Mouse (Mus musculus) Patski (cell line): ENCODE measurements around the gene Ddx6. TPM values are rescaled to one million over a fixed set of nuclear protein-coding genes. Genes with fewer than 3 reads are reported as not detected.
A peak's percentile ranks its signal among the peaks of the same experiment; 100 is the strongest.

Experiments used
- ATAC-seq: fragments of 100-300 bp; one replicate; pipeline ENCODE4 v1.8.0; 2021
- CTCF ChIA-PET: fragments of 350-600 bp; sonication (Branson Sonifier 250); formaldehyde crosslinking; loops from one replicate; lab custom pipeline; 2022; ENCODE audit warnings: inconsistent platforms; lab: Charles Lee
- POLR2A ChIA-PET: fragments of 350-600 bp; sonication (Branson Sonifier 250); formaldehyde crosslinking; loops from one replicate; lab custom pipeline; 2022; ENCODE audit warnings: antibody characterized with exemption, inconsistent platforms; lab: Charles Lee
- DNase-seq: peaks from one replicate; pipeline ENCODE4 v3.0.0-alpha.2; 2011; ENCODE audit warnings: low read depth, low spot score
- H3K27me3 ChIP-seq: fragments of 371-371 bp; one replicate; pipeline ENCODE4 v1.5.1; 2021
- CTCF ChIP-seq: fragments of 100-300 bp; IDR thresholded peaks from one replicate; pipeline ENCODE4 v1.5.1; 2021
- in situ Hi-C: fragments of 300-500 bp; cut with MboI; formaldehyde crosslinking; loops from 3 replicates; pipeline ENCODE4 v1.11.1; 2018; ENCODE audit warnings: low pct_unique_long_range_greater_than_20kb, mixed read lengths
- polyA plus RNA-seq: library from polyadenylated mRNA; unstranded; gene quantifications from one replicate; pipeline ENCODE4 v1.2.3, GENCODE M21; 2021

Ddx6 gene
- polyA plus RNA-seq, 1 experiment from 2014 or later: 95.5 TPM

GRCm38 (mm10) chr9:44580085-44580484 lies 24.6 kb upstream of the Ddx6 start:
- H3K27me3 ChIP-seq: no peaks in the 10 kb centered on the region
- ATAC-seq: no peak
- in situ Hi-C loops: no loop called here
- TF ChIP-seq CTCF: no peak
- ChIA-PET POLR2A (no interaction called here), CTCF (interaction anchor here (0.8 to 1.3 kb wide), 2 partner anchors 13 to 49 kb away, joined by 3 read pairs; no protein-coding TSS in a partner anchor)
- no peak for DNase-seq

- ChIA-PET POLR2A (no interaction called here), CTCF (interaction anchor here (1.3 kb wide), 2 partner anchors 12 to 17 kb away, joined by 3 read pairs; no protein-coding TSS in a partner anchor)
- no peak for TF ChIP-seq CTCF
- no peak for DNase-seq
- peak; percentile 57 for ATAC-seq
- in situ Hi-C loops: no loop called here
- H3K27me3 ChIP-seq: no peaks in the 10 kb centered on the region
Measured at GRCm38 (mm10) chr9:44581423-44581822, 23.3 kb upstream of the Ddx6 start.

DNA sequence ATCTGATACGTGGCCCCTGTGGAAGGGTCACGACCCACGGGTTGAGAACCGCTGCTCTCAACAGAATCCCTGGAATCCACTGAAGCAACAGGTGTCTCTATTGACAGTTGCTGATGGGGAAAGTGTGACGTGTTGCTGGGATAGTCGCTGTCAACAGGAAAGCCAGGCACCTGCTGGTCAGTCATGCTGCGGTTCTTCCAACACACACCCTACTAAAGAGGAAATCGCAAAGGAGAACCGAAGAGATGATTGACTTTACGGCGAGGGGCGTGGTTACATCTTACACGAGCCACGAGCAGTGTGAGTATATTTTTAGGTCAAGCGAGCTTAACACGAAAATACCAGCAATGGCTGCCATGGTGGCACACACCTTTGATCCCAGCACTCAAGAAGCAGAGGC lies 22.3 kb upstream of the Ddx6 start:
- no peak for TF ChIP-seq CTCF
- CTCF ChIA-PET: interaction anchor here (1.3 kb wide), 1 partner anchor 16 kb away, joined by 3 read pairs; no protein-coding TSS in a partner anchor
- POLR2A ChIA-PET: no interaction called here
- in situ Hi-C loops: no loop called here
- ATAC-seq: no peak
- no peaks in the 10 kb centered on the region for H3K27me3 ChIP-seq
- no peak for DNase-seq

- TF ChIP-seq CTCF: no peak
- no peak for DNase-seq
- in situ Hi-C loops: no loop called here
- no peak for ATAC-seq
- ChIA-PET POLR2A (interaction anchor here (0.9 to 1.1 kb wide), 2 partner anchors 11 to 17 kb away, joined by 4 to 5 read pairs; no protein-coding TSS in a partner anchor), CTCF (no interaction called here)
- H3K27me3 ChIP-seq: no peaks in the 10 kb centered on the region
Measured at GRCm38 (mm10) chr9:44586640-44587261, 17.9 kb upstream of the Ddx6 start.

- H3K27me3 ChIP-seq: no peaks in the 10 kb centered on the region
- ChIA-PET POLR2A (no interaction called here), CTCF (no interaction called here)
- DNase-seq: no peak
- TF ChIP-seq CTCF: no peak
- in situ Hi-C loops: no loop called here
- no peak for ATAC-seq
Measured at GRCm38 (mm10) chr9:44587262-44588160, 17.2 kb upstream of the Ddx6 start.

DNA sequence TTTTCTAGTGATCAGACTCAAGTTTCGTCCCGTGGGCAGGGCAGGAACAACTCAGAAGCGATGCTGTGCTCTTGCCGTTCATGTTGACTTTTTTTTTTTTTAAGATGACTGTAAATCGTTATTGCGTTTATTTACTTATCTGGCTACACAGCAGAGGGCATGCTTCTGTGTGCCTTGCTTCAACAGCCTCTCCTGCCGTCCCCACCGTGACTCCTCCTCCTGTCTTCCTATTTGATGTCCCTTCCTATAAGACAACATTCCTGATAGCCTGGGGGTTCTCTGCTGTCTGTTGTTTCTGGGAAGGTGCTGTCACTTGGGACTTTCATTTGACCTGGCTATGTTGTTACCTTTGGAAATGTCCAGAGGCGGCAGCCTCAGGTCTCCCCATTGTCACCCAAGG lies 16.1 kb upstream of the Ddx6 start:
- DNase-seq: no peak
- TF ChIP-seq CTCF: no peak
- peaks cover 6% of the 10 kb centered on the region for H3K27me3 ChIP-seq
- ATAC-seq: no peak
- ChIA-PET POLR2A (no interaction called here), CTCF (no interaction called here)
- in situ Hi-C loops: no loop called here

DNA sequence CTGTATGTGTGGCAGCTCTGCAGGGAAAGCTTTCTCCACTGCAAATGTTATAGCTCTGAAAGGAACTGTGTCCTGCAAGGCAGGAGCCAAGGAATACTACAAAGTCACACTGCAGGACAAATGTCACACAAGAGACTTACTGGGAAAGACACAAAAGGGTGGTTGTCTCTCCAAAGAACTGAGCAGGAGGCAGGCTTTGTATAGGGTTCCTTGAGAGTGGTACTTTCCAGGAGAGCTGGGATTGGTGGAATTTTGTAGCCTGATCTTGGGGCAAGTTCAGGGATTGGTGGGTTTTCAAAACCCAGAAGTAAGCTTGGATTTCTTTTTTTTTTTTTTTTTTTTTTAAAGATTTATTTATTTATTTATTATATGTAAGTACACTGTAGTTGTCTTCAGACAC lies 15.6 kb upstream of the Ddx6 start:
- ATAC-seq (no peak), DNase-seq (no peak)
- ChIA-PET CTCF (no interaction called here), POLR2A (no interaction called here)
- peaks cover 6% of the 10 kb centered on the region for H3K27me3 ChIP-seq
- in situ Hi-C loops: no loop called here
- no peak for TF ChIP-seq CTCF

GRCm38 (mm10) chr9:44590969-44591368 lies 13.7 kb upstream of the Ddx6 start:
- DNase-seq (no peak), ATAC-seq (no peak)
- ChIA-PET CTCF (no interaction called here), POLR2A (no interaction called here)
- TF ChIP-seq CTCF: no peak
- in situ Hi-C loops: no loop called here
- H3K27me3 ChIP-seq: peaks cover 6% of the 10 kb centered on the region

- ChIA-PET POLR2A (interaction anchor here (0.6 kb wide), 1 partner anchor 1599 kb away, joined by 4 read pairs; no protein-coding TSS in a partner anchor), CTCF (no interaction called here)
- ATAC-seq: no peak
- DNase-seq: no peak
- in situ Hi-C loops: no loop called here
- no peak for TF ChIP-seq CTCF
- peaks cover 6% of the 10 kb centered on the region for H3K27me3 ChIP-seq
Measured at GRCm38 (mm10) chr9:44591595-44592188, 13.0 kb upstream of the Ddx6 start.

GRCm38 (mm10) chr9:44593221-44593620 lies 11.5 kb upstream of the Ddx6 start:
- POLR2A ChIA-PET: no interaction called here
- TF ChIP-seq CTCF: no peak
- CTCF ChIA-PET: interaction anchor here (1.3 kb wide), 1 partner anchor 12 kb away, joined by 3 read pairs; no protein-coding TSS in a partner anchor
- in situ Hi-C loops: no loop called here
- ATAC-seq (no peak), DNase-seq (no peak)
- H3K27me3 ChIP-seq: peaks cover 6% of the 10 kb centered on the region
